Mouse (Mus musculus) hindbrain, embryonic 16.5 days (tissue): ENCODE results near the gene Rgs10. TPM values are rescaled to one million over a fixed set of nuclear protein-coding genes. Genes with fewer than 3 reads are reported as not detected.

Experiments
- ATAC-seq: fragments of 200-750 bp; cut with Nextera tagmentation; 2 replicates; pipeline ENCODE4 v1.8.0; 2017; ENCODE audit warnings: moderate TSS enrichment, moderate library complexity
- H3K27ac ChIP-seq: fragments of 300-500 bp; sonication (generic); 2 replicates; pipeline ENCODE4 v1.5.1; 2014; ENCODE audit warnings: low read depth, mild to moderate bottlenecking, control low read depth, low read length, moderate library complexity
- H3K27me3 ChIP-seq: fragments of 300-500 bp; sonication (generic); replicated peaks from 2 replicates; pipeline ENCODE4 v1.6.1; 2014; ENCODE audit warnings: low read length; ENCODE audit not compliant: control insufficient read depth, insufficient read depth
- H3K36me3 ChIP-seq: fragments of 300-500 bp; sonication (generic); 2 replicates; pipeline ENCODE4 v1.6.1; 2014; ENCODE audit warnings: mild to moderate bottlenecking, low read length, moderate library complexity, mixed read lengths; ENCODE audit not compliant: control insufficient read depth, insufficient read depth
- H3K4me1 ChIP-seq: fragments of 300-500 bp; sonication (generic); 2 replicates; pipeline ENCODE4 v1.6.1; 2014; ENCODE audit warnings: low read depth, low read length; ENCODE audit not compliant: control insufficient read depth, insufficient read depth
- H3K4me2 ChIP-seq: fragments of 300-500 bp; sonication (generic); 2 replicates; pipeline ENCODE4 v1.6.1; 2014; ENCODE audit warnings: mild to moderate bottlenecking, low read length, control low read depth, moderate library complexity
- H3K4me3 ChIP-seq: fragments of 300-500 bp; sonication (generic); 2 replicates; pipeline ENCODE4 v1.5.1; 2014; ENCODE audit warnings: mild to moderate bottlenecking, low read length, control low read depth, moderate library complexity
- H3K9ac ChIP-seq: fragments of 300-500 bp; sonication (generic); 2 replicates; pipeline ENCODE4 v1.6.1; 2014; ENCODE audit warnings: low read depth, mild to moderate bottlenecking, control low read depth, low read length, moderate library complexity
- H3K9me3 ChIP-seq: fragments of 300-500 bp; sonication (generic); 2 replicates; pipeline ENCODE4 v1.6.1; 2014; ENCODE audit warnings: mild to moderate bottlenecking, low read length, moderate library complexity; ENCODE audit not compliant: control insufficient read depth
- WGBS: fragments of 180-500 bp; shearing (Covaris S2); extraction: QIAGEN DNeasy Blood & Tissue Kit; methylation state at CpG from one replicate; pipeline ENCODE4 v1.1.7; 2014; 5-methylcytosine and 5-hydroxymethylcytosine counted together
- polyA plus RNA-seq: library from polyadenylated mRNA; unstranded; fragments of >200 nt; fragmentation: Nextera tagmentation; extraction: Ambion mirVana; gene quantifications from 2 replicates; pipeline ENCODE4 v1.2.1, GENCODE M21; 2015

Gene Rgs10
- polyA plus RNA-seq, 1 experiment from 2014 or later: 82.4 TPM

GRCm38 (mm10) chr7:128383189-128383725 is 35.3 kb downstream of the Rgs10 start:
- whole genome bisulfite sequencing: 90% methylated on average over 7 of the region's 7 CpGs
- no peaks in the 10 kb centered on the region for H3K36me3 ChIP-seq
- no peak overlapping the region for H3K9ac ChIP-seq
- no peak overlapping the region for H3K4me2 ChIP-seq
- ATAC-seq: no peak
- H3K27me3 ChIP-seq: no peaks in the 10 kb centered on the region
- H3K4me3 ChIP-seq: no peak overlapping the region
- no peak overlapping the region for H3K27ac ChIP-seq
- H3K4me1 ChIP-seq: no peaks in the 10 kb centered on the region
- no peaks in the 10 kb centered on the region for H3K9me3 ChIP-seq

- Histone ChIP-seq H3K27me3 (no peaks in the 10 kb centered on the region), H3K9ac (no peak overlapping the region), H3K9me3 (no peaks in the 10 kb centered on the region), H3K4me3 (no peak overlapping the region), H3K27ac (no peak overlapping the region), H3K36me3 (no peaks in the 10 kb centered on the region), H3K4me2 (no peak overlapping the region), H3K4me1 (no peaks in the 10 kb centered on the region)
- 97% methylated on average over 6 of the region's 6 CpGs for WGBS
- no peak for ATAC-seq
These were observed 36.1 kb downstream of the Rgs10 start for GRCm38 (mm10) chr7:128382527-128382860.

GRCm38 (mm10) chr7:128381811-128382526 is 36.6 kb downstream of the Rgs10 start:
- no peak for ATAC-seq
- H3K4me3 ChIP-seq: no peak overlapping the region
- no peak overlapping the region for H3K9ac ChIP-seq
- H3K9me3 ChIP-seq: no peaks in the 10 kb centered on the region
- H3K27ac ChIP-seq: no peak overlapping the region
- H3K4me1 ChIP-seq: no peaks in the 10 kb centered on the region
- H3K4me2 ChIP-seq: no peak overlapping the region
- WGBS: 89% methylated on average over 14 of the region's 14 CpGs
- no peaks in the 10 kb centered on the region for H3K36me3 ChIP-seq
- H3K27me3 ChIP-seq: no peaks in the 10 kb centered on the region

- Histone ChIP-seq H3K27me3 (no peaks in the 10 kb centered on the region), H3K4me1 (no peaks in the 10 kb centered on the region), H3K4me2 (no peak overlapping the region), H3K9ac (no peak overlapping the region), H3K27ac (no peak overlapping the region), H3K9me3 (no peaks in the 10 kb centered on the region), H3K4me3 (no peak overlapping the region), H3K36me3 (no peaks in the 10 kb centered on the region)
- ATAC-seq: no peak
- 93% methylated on average over 2 of the region's 2 CpGs for WGBS
These were observed 37.6 kb downstream of the Rgs10 start for GRCm38 (mm10) chr7:128381001-128381400.

GRCm38 (mm10) chr7:128379162-128379805 is 39.3 kb downstream of the Rgs10 start:
- ATAC-seq: no peak
- no peaks in the 10 kb centered on the region for H3K9me3 ChIP-seq
- 0 out of 2 replicates have a peak overlapping the region, but pooled peaks have one; percentile 12 for H3K4me2 ChIP-seq
- no peak overlapping the region for H3K4me3 ChIP-seq
- H3K36me3 ChIP-seq: no peaks in the 10 kb centered on the region
- no peaks in the 10 kb centered on the region for H3K27me3 ChIP-seq
- no peak overlapping the region for H3K9ac ChIP-seq
- WGBS: 67% methylated on average over 16 of the region's 16 CpGs
- no peaks in the 10 kb centered on the region for H3K4me1 ChIP-seq
- no peak overlapping the region for H3K27ac ChIP-seq

GRCm38 (mm10) chr7:128376206-128376701 is 42.3 kb downstream of the Rgs10 start:
- peaks cover 5% of the 10 kb centered on the region; the same call in 1 of the 2 replicates for H3K36me3 ChIP-seq
- no peak overlapping the region for H3K27ac ChIP-seq
- H3K9ac ChIP-seq: no peak overlapping the region
- ATAC-seq: no peak
- H3K27me3 ChIP-seq: no peaks in the 10 kb centered on the region
- WGBS: 85% methylated on average over 11 of the region's 11 CpGs
- H3K4me2 ChIP-seq: no peak overlapping the region
- no peak overlapping the region for H3K4me3 ChIP-seq
- H3K4me1 ChIP-seq: no peaks in the 10 kb centered on the region
- H3K9me3 ChIP-seq: no peaks in the 10 kb centered on the region

- H3K9me3 ChIP-seq: no peaks in the 10 kb centered on the region
- 95% methylated on average over 11 of the region's 11 CpGs for WGBS
- no peaks in the 10 kb centered on the region for H3K4me1 ChIP-seq
- no peak overlapping the region for H3K27ac ChIP-seq
- H3K36me3 ChIP-seq: peaks cover 5% of the 10 kb centered on the region; the same call in 1 of the 2 replicates
- no peak overlapping the region for H3K4me2 ChIP-seq
- no peak overlapping the region for H3K4me3 ChIP-seq
- H3K27me3 ChIP-seq: no peaks in the 10 kb centered on the region
- ATAC-seq: no peak
- no peak overlapping the region for H3K9ac ChIP-seq
These were observed 44.4 kb downstream of the Rgs10 start for GRCm38 (mm10) chr7:128374156-128374555.

- WGBS: 92% methylated on average over 8 of the region's 8 CpGs
- no peaks in the 10 kb centered on the region for H3K27me3 ChIP-seq
- no peak overlapping the region for H3K4me2 ChIP-seq
These were observed 44.8 kb downstream of the Rgs10 start for GRCm38 (mm10) chr7:128373751-128374150.

GRCm38 (mm10) chr7:128372331-128372730 is 46.2 kb downstream of the Rgs10 start:
- ATAC-seq: no peak
- WGBS: 46% methylated on average over 3 of the region's 3 CpGs

More at GRCm38 (mm10) chr7:128373751-128374150, 44.8 kb downstream of the Rgs10 start:
- Histone ChIP-seq H3K9me3 (no peaks in the 10 kb centered on the region), H3K27ac (no peak overlapping the region), H3K9ac (no peak overlapping the region), H3K4me3 (no peak overlapping the region), H3K36me3 (peaks cover 5% of the 10 kb centered on the region; the same call in 1 of the 2 replicates), H3K4me1 (no peaks in the 10 kb centered on the region)
- no peak for ATAC-seq

More at GRCm38 (mm10) chr7:128372331-128372730, 46.2 kb downstream of the Rgs10 start:
- H3K4me3 ChIP-seq: no peak overlapping the region
- H3K4me2 ChIP-seq: no peak overlapping the region
- no peaks in the 10 kb centered on the region for H3K9me3 ChIP-seq
- H3K27me3 ChIP-seq: no peaks in the 10 kb centered on the region
- peaks cover 5% of the 10 kb centered on the region; the same call in 1 of the 2 replicates for H3K36me3 ChIP-seq
- no peaks in the 10 kb centered on the region for H3K4me1 ChIP-seq
- H3K9ac ChIP-seq: no peak overlapping the region
- no peak overlapping the region for H3K27ac ChIP-seq
